ENCODE assay signal across 8 mouse cellular contexts in the genomic region with DNA sequence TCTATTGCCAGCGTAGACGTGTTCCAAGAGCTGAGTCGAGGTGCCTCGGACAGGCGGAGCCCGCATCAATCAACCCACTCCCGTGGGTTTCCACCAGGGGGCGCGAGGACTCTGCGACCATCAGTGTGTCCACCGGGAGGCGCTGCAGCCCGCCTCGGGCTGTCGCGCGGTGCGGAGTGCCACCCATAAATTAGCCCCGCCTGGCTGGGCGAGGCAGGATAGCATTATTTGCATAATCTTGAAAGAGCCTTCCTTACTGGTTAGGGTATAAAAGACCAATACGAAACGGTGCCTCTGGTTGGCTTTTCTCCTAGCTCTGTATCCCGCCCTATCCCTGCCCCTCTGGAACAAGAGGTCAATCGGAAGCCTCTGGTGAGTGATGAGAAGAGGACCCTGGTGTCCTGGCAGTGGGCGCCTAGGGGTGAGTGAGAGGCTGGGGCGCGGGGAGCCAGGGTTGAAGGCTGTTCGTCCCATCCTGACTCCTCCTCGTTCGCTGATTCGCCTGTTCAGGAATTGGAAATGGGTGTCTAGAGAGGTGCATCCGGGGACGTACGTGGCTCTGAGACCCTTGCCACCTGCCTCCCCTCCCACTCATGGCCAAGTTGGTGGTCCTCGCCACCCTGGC. TPM values are rescaled to one million over a fixed set of nuclear protein-coding genes. Genes with fewer than 3 reads are reported as not detected.
DNase-seq lines count a peak whose midpoint lies in the region; ATAC-seq and TF ChIP-seq lines count a peak whose summit lies in the region.

No protein-coding gene starts in this region.

- peak overlapping the region; percentile 71 for H3K9ac ChIP-seq in embryonic facial prominence, embryonic 13.5 days
- H3K9ac ChIP-seq in heart, adult 2 months (ENCODE audit: low read depth, low read length), result peak overlapping the region; percentile 70
- H3K9ac ChIP-seq in limb, embryonic 14.5 days (ENCODE audit: low read depth, low read length, severe bottlenecking), result peak overlapping the region; percentile 22; the same call in 1 of the 2 replicates
- peak overlapping the region; percentile 59 for H3K9ac ChIP-seq in midbrain, postnatal 0 days (replicated peaks; ENCODE audit: low read length, poor library complexity, severe bottlenecking)

- H3K27me3 ChIP-seq in embryonic facial prominence, embryonic 13.5 days, result peaks cover 58% of the 10 kb centered on the region
- no peaks in the 10 kb centered on the region for H3K27me3 ChIP-seq in heart, adult 2 months (ENCODE audit: control insufficient read depth, insufficient read depth, low read length)
- peaks cover 9% of the 10 kb centered on the region; the same call in 1 of the 2 replicates for H3K27me3 ChIP-seq in limb, embryonic 14.5 days (ENCODE audit: control insufficient read depth, insufficient read depth, low read length)
- H3K27me3 ChIP-seq in midbrain, postnatal 0 days (ENCODE audit: insufficient read depth, low read length), result peaks cover 15% of the 10 kb centered on the region

- peak; percentile 99 for DNase-seq in 3134 (ENCODE audit: extremely low read depth, insufficient read length, low spot score)
- peak; percentile 98 to 99 for DNase-seq in adrenal gland, postnatal 36 days
- DNase-seq in heart, adult 2 months, result peak; percentile 98 to 100
- DNase-seq in kidney, adult 8-10 months, result peak; percentile 97 to 98
- peak; percentile 92 for DNase-seq in limb, embryonic 14.5 days (ENCODE audit: low spot score)
- peak; percentile 96 for DNase-seq in midbrain, postnatal 0 days (ENCODE audit: low spot score)
- peak; percentile 98 to 99 for DNase-seq in spleen, postnatal 14 days (ENCODE audit: low spot score in 2 of 2)

- peak; percentile 97 for TF ChIP-seq EP300 in heart, adult 2 months (IDR thresholded peaks at IDR 0.05; ENCODE audit: insufficient read depth, low read depth, low read length)

- intact Hi-C loops in heart, adult 2 months (cut with DNase I), result loop anchor here (1.0 kb wide), 1 partner anchor 56 kb away; no protein-coding TSS in a partner anchor

- 1% methylated on average over 35 of the region's 35 CpGs for WGBS in embryonic facial prominence, embryonic 13.5 days
- WGBS in heart, adult 2 months, result 1% methylated on average over 35 of the region's 35 CpGs
- WGBS in limb, embryonic 14.5 days, result 2% methylated on average over 35 of the region's 35 CpGs
- 3% methylated on average over 34 of the region's 35 CpGs for WGBS in midbrain, postnatal 0 days

- H3K9me3 ChIP-seq in embryonic facial prominence, embryonic 13.5 days, result no peaks in the 10 kb centered on the region
- H3K9me3 ChIP-seq in limb, embryonic 14.5 days (ENCODE audit: control insufficient read depth, low read length), result no peaks in the 10 kb centered on the region
- no peaks in the 10 kb centered on the region for H3K9me3 ChIP-seq in midbrain, postnatal 0 days (ENCODE audit: low read length)

- peak; percentile 87 for ATAC-seq in embryonic facial prominence, embryonic 13.5 days (ENCODE audit: insufficient number of reproducible peaks, insufficient read depth, low FRiP score, low TSS enrichment, low read depth)
- peak; percentile 88 for ATAC-seq in limb, embryonic 14.5 days (ENCODE audit: low FRiP score, low read depth)
- ATAC-seq in midbrain, postnatal 0 days (ENCODE audit: low FRiP score), result peak; percentile 91

- H3K79me2 ChIP-seq in heart, adult 2 months (replicated peaks; ENCODE audit: control insufficient read depth, insufficient read depth, low read length), result no peaks in the 10 kb centered on the region

- H3K4me1 ChIP-seq in embryonic facial prominence, embryonic 13.5 days, result peaks cover 34% of the 10 kb centered on the region
- H3K4me1 ChIP-seq in heart, adult 2 months (ENCODE audit: control insufficient read depth, insufficient read depth, low read length), result peaks cover 9% of the 10 kb centered on the region
- H3K4me1 ChIP-seq in limb, embryonic 14.5 days (ENCODE audit: control insufficient read depth, insufficient read depth, low read length), result peaks cover 10% of the 10 kb centered on the region
- H3K4me1 ChIP-seq in midbrain, postnatal 0 days (ENCODE audit: insufficient read depth, low read length), result no peaks in the 10 kb centered on the region

- H3K27ac ChIP-seq in embryonic facial prominence, embryonic 13.5 days, result peak overlapping the region; percentile 45; the same call in 1 of the 2 replicates
- H3K27ac ChIP-seq in heart, adult 2 months, result peak overlapping the region; percentile 88
- H3K27ac ChIP-seq in limb, embryonic 14.5 days (replicated peaks; ENCODE audit: low read depth, low read length), result no peak overlapping the region
- H3K27ac ChIP-seq in midbrain, postnatal 0 days (ENCODE audit: low read depth, low read length), result no peak overlapping the region

- peak; percentile 81 for TF ChIP-seq POLR2A in heart, adult 2 months (IDR thresholded peaks at IDR 0.05; ENCODE audit: insufficient read depth, low read depth, low read length)
- TF ChIP-seq POLR2A in limb, embryonic 14.5 days (IDR thresholded peaks at IDR 0.05; ENCODE audit: borderline replicate concordance, extremely low read depth, insufficient read depth, insufficient read length), result no peak

- H3K4me2 ChIP-seq in embryonic facial prominence, embryonic 13.5 days, result peak overlapping the region; percentile 73
- H3K4me2 ChIP-seq in limb, embryonic 14.5 days (replicated peaks; ENCODE audit: low read depth, low read length, severe bottlenecking), result peak overlapping the region; percentile 95
- peak overlapping the region; percentile 82 for H3K4me2 ChIP-seq in midbrain, postnatal 0 days (ENCODE audit: low read depth, low read length, poor library complexity, severe bottlenecking)

- no peaks in the 10 kb centered on the region for H3K36me3 ChIP-seq in embryonic facial prominence, embryonic 13.5 days
- H3K36me3 ChIP-seq in heart, adult 2 months (ENCODE audit: control insufficient read depth, insufficient read depth, low read length), result no peaks in the 10 kb centered on the region
- H3K36me3 ChIP-seq in limb, embryonic 14.5 days (ENCODE audit: control insufficient read depth, insufficient read depth, low read length), result no peaks in the 10 kb centered on the region
- no peaks in the 10 kb centered on the region for H3K36me3 ChIP-seq in midbrain, postnatal 0 days (ENCODE audit: insufficient read depth, low read length)

- no peak for TF ChIP-seq CTCF in heart, adult 2 months (IDR thresholded peaks at IDR 0.05)
- peak; percentile 100 for TF ChIP-seq CTCF in midbrain, postnatal 0 days (IDR thresholded peaks at IDR 0.05)

- H3K4me3 ChIP-seq in embryonic facial prominence, embryonic 13.5 days, result peak overlapping the region; percentile 55
- peak overlapping the region; percentile 72 for H3K4me3 ChIP-seq in heart, adult 2 months
- H3K4me3 ChIP-seq in limb, embryonic 14.5 days (replicated peaks; ENCODE audit: low read length), result peak overlapping the region; percentile 58
- peak overlapping the region; percentile 45 for H3K4me3 ChIP-seq in midbrain, postnatal 0 days (ENCODE audit: low read depth, low read length)

RNA-seq across cellular contexts. Expression of gene Acbd4, which starts 1.4 kb away (rescaled TPM):
- 100 to 1,000 TPM; 118 to 127 TPM for total RNA-seq in adrenal gland, postnatal 36 days (2021)
- 16.6 and 17.4 TPM in 2 replicates for polyA plus RNA-seq in embryonic facial prominence, embryonic 13.5 days (2015; fragmentation: Nextera tagmentation; extraction: Ambion mirVana)
- total RNA-seq in heart, adult 2 months (2021), result 10 to 100 TPM; 27.8 to 38.1 TPM
- polyA plus RNA-seq in heart, adult 2 months (2012; rRNA removed), result 27.5 and 27.8 TPM in 2 replicates
- polyA plus RNA-seq in limb, embryonic 14.5 days (2012; rRNA removed), result 11.2 and 14.2 TPM in 2 replicates
- polyA plus RNA-seq in limb, embryonic 14.5 days (2014; fragmentation: Nextera tagmentation; extraction: Ambion mirVana), result 20.2 and 25.2 TPM in 2 replicates
- total RNA-seq in midbrain, postnatal 0 days (2014; rRNA removed), result 21.8 and 22.9 TPM in 2 replicates
- polyA plus RNA-seq in midbrain, postnatal 0 days (2015; fragmentation: Nextera tagmentation; extraction: Ambion mirVana), result 17.5 and 21.8 TPM in 2 replicates

RNA-seq across cellular contexts. Expression of gene Plcd3, which starts 1.4 kb away (rescaled TPM):
- total RNA-seq in adrenal gland, postnatal 36 days (2021), result 10 to 100 TPM; 10.1 to 11.1 TPM
- 5.3 and 7.2 TPM in 2 replicates for polyA plus RNA-seq in embryonic facial prominence, embryonic 13.5 days (2015; fragmentation: Nextera tagmentation; extraction: Ambion mirVana)
- 10 to 100 TPM; 13.7 to 14.0 TPM for total RNA-seq in heart, adult 2 months (2021)
- polyA plus RNA-seq in heart, adult 2 months (2012; rRNA removed), result 20.6 and 22.3 TPM in 2 replicates
- polyA plus RNA-seq in limb, embryonic 14.5 days (2012; rRNA removed), result 10.3 and 13.2 TPM in 2 replicates
- 3.8 and 4.9 TPM in 2 replicates for polyA plus RNA-seq in limb, embryonic 14.5 days (2014; fragmentation: Nextera tagmentation; extraction: Ambion mirVana)
- total RNA-seq in midbrain, postnatal 0 days (2014; rRNA removed), result 9.4 and 9.7 TPM in 2 replicates
- polyA plus RNA-seq in midbrain, postnatal 0 days (2015; fragmentation: Nextera tagmentation; extraction: Ambion mirVana), result 4.7 and 4.9 TPM in 2 replicates

RNA-seq across cellular contexts. Expression of gene Hexim1, which starts 13.2 kb away (rescaled TPM):
- 10 to 100 TPM; 68.8 to 72.2 TPM for total RNA-seq in adrenal gland, postnatal 36 days (2021)
- 5.2 and 6.9 TPM in 2 replicates for polyA plus RNA-seq in embryonic facial prominence, embryonic 13.5 days (2015; fragmentation: Nextera tagmentation; extraction: Ambion mirVana)
- 10 to 100 TPM; 18.2 to 19.3 TPM for total RNA-seq in heart, adult 2 months (2021)
- polyA plus RNA-seq in heart, adult 2 months (2012; rRNA removed), result 7.8 and 9.0 TPM in 2 replicates
- polyA plus RNA-seq in limb, embryonic 14.5 days (2012; rRNA removed), result 17.7 and 21.1 TPM in 2 replicates
- polyA plus RNA-seq in limb, embryonic 14.5 days (2014; fragmentation: Nextera tagmentation; extraction: Ambion mirVana), result 7.5 and 8.4 TPM in 2 replicates
- total RNA-seq in midbrain, postnatal 0 days (2014; rRNA removed), result 15.5 and 19.1 TPM in 2 replicates
- 3.2 and 4.5 TPM in 2 replicates for polyA plus RNA-seq in midbrain, postnatal 0 days (2015; fragmentation: Nextera tagmentation; extraction: Ambion mirVana)

RNA-seq across cellular contexts. Expression of gene Hexim2, which starts 29.4 kb away (rescaled TPM):
- total RNA-seq in adrenal gland, postnatal 36 days (2021), result 1 to 10 TPM; 3.5 to 5.9 TPM
- polyA plus RNA-seq in embryonic facial prominence, embryonic 13.5 days (2015; fragmentation: Nextera tagmentation; extraction: Ambion mirVana), result 15.0 and 16.2 TPM in 2 replicates
- total RNA-seq in heart, adult 2 months (2021), result 1 to 10 TPM; 1.3 to 1.9 TPM
- 2.6 and 2.9 TPM in 2 replicates for polyA plus RNA-seq in heart, adult 2 months (2012; rRNA removed)
- 9.4 and 10.8 TPM in 2 replicates for polyA plus RNA-seq in limb, embryonic 14.5 days (2012; rRNA removed)
- polyA plus RNA-seq in limb, embryonic 14.5 days (2014; fragmentation: Nextera tagmentation; extraction: Ambion mirVana), result 8.6 and 11.1 TPM in 2 replicates
- total RNA-seq in midbrain, postnatal 0 days (2014; rRNA removed), result 46.3 and 57.8 TPM in 2 replicates
- 38.0 and 40.5 TPM in 2 replicates for polyA plus RNA-seq in midbrain, postnatal 0 days (2015; fragmentation: Nextera tagmentation; extraction: Ambion mirVana)

Comparison
In these comparisons a context has a peak if more than half of its experiments do, and no peak if none do; other contexts are left out.
1. H3K27ac ChIP-seq: peak in embryonic facial prominence, embryonic 13.5 days (single experiment) and heart, adult 2 months (single experiment); none in limb, embryonic 14.5 days (single experiment) and midbrain, postnatal 0 days (single experiment).
2. Peak in every context shown above with its lines, with median percentiles within 50 percentile points of each other: DNase-seq, ATAC-seq, H3K4me2 ChIP-seq, H3K4me3 ChIP-seq and H3K9ac ChIP-seq.